Mouse (Mus musculus) kidney, adult 2 months (tissue): ENCODE results near the gene Rps6kc1.

ENCODE experiments used
- CTCF ChIP-seq: fragments of 200-500 bp; conservative IDR thresholded peaks from 2 replicates; pipeline ENCODE4 v1.5.1; 2011; ENCODE audit warnings: low read depth, mild to moderate bottlenecking, control low read depth, low read length, moderate library complexity, mixed read lengths; ENCODE audit not compliant: insufficient read depth, insufficient read length
- POLR2A ChIP-seq: fragments of 200-500 bp; IDR thresholded peaks from one replicate; pipeline ENCODE4 v1.6.1; 2011; ENCODE audit warnings: low read depth, low read length, control low read depth

DNA sequence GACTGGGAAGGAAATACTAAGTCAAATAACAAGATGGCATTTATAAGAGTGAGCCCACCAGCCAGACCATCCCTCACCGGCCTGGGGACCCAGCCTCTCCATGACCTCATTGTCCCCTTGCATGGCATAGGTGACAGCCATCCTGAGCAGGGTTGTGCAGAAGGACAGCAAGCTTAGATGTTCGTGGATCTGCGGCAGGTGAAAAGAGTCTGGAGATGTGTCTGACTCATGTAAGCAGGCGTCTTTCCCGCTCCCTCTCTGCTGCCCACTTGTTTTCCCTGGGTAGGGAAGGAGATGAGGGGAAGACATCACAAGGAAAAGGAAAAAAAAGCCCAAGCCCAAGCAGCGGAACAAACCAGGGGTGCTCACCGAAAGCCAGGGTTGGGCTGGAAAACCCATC, 256.5 kb downstream of the Rps6kc1 start:
- TF ChIP-seq CTCF (no peak), POLR2A (no peak)
